Mouse (Mus musculus) heart, postnatal 0 days (tissue): ENCODE data around the gene Cracr2a. TPM values are rescaled to one million over a fixed set of nuclear protein-coding genes. Genes with fewer than 3 reads are reported as not detected.
A peak's percentile ranks its signal among the peaks of the same experiment; 100 is the strongest.

ENCODE experiments used
- ATAC-seq: fragments of 200-750 bp; cut with Nextera tagmentation; 2 replicates; pipeline ENCODE4 v1.8.0; 2017; ENCODE audit warnings: low read depth, moderate number of reproducible peaks, moderate library complexity; ENCODE audit not compliant: insufficient read depth
- DNase-seq: peaks from one replicate; pipeline ENCODE4 v3.0.0-alpha.2; 2016; ENCODE audit warnings: low spot score
- H3K27ac ChIP-seq: fragments of 300-500 bp; sonication (generic); 2 replicates; pipeline ENCODE4 v1.5.1; 2014; ENCODE audit warnings: low read depth, mild to moderate bottlenecking
- H3K27me3 ChIP-seq: fragments of 300-500 bp; sonication (generic); 2 replicates; pipeline ENCODE4 v1.6.1; 2014; ENCODE audit warnings: low read length, mixed read lengths; ENCODE audit not compliant: control insufficient read depth, insufficient read depth
- H3K36me3 ChIP-seq: fragments of 300-500 bp; sonication (generic); replicated peaks from 2 replicates; pipeline ENCODE4 v1.6.1; 2014; ENCODE audit warnings: low read length, mixed read lengths; ENCODE audit not compliant: control insufficient read depth, insufficient read depth
- H3K4me1 ChIP-seq: fragments of 300-500 bp; sonication (generic); 2 replicates; pipeline ENCODE4 v1.6.1; 2014; ENCODE audit warnings: antibody characterized with exemption; ENCODE audit not compliant: control insufficient read depth, insufficient read depth
- H3K4me2 ChIP-seq: fragments of 300-500 bp; sonication (generic); 2 replicates; pipeline ENCODE4 v1.6.1; 2014; ENCODE audit warnings: low read depth, mild to moderate bottlenecking, low read length, moderate library complexity
- H3K4me3 ChIP-seq: fragments of 300-500 bp; sonication (generic); 2 replicates; pipeline ENCODE4 v1.5.1; 2014; ENCODE audit warnings: low read depth, low read length
- H3K9ac ChIP-seq: fragments of 300-500 bp; sonication (generic); replicated peaks from 2 replicates; pipeline ENCODE4 v1.6.1; 2014; ENCODE audit warnings: low read depth, low read length, mixed read lengths
- H3K9me3 ChIP-seq: fragments of 300-500 bp; sonication (generic); replicated peaks from 2 replicates; pipeline ENCODE4 v1.6.1; 2016; ENCODE audit warnings: low read length; ENCODE audit not compliant: control insufficient read depth
- CTCF ChIP-seq: IDR thresholded peaks from 2 replicates; pipeline ENCODE4 v1.5.1; 2016; ENCODE audit warnings: antibody characterized with exemption, control low read depth, low read depth
- EP300 ChIP-seq: IDR thresholded peaks from 2 replicates; pipeline ENCODE4 v1.6.1; 2016; ENCODE audit warnings: antibody characterized with exemption, low read depth
- WGBS: fragments of 180-500 bp; shearing (Covaris S2); extraction: QIAGEN DNeasy Blood & Tissue Kit; methylation state at CpG from one replicate; pipeline ENCODE4 v1.1.7; 2014; 5-methylcytosine and 5-hydroxymethylcytosine counted together
- polyA plus RNA-seq: library from polyadenylated mRNA; unstranded; fragments of >200 nt; fragmentation: Nextera tagmentation; extraction: Ambion mirVana; gene quantifications from 2 replicates; pipeline ENCODE4 v1.2.1, GENCODE M21; 2015
- total RNA-seq: library from RNA; depleted of rRNA; stranded (reverse); fragments of >200 nt; gene quantifications from 2 replicates; pipeline ENCODE4 v1.2.3, GENCODE M21; 2014; ENCODE audit warnings: low replicate concordance

The Cracr2a gene
- total and polyA plus RNA-seq, 2 experiments from 2014 or later: 0.86 to 1.7 TPM

DNA sequence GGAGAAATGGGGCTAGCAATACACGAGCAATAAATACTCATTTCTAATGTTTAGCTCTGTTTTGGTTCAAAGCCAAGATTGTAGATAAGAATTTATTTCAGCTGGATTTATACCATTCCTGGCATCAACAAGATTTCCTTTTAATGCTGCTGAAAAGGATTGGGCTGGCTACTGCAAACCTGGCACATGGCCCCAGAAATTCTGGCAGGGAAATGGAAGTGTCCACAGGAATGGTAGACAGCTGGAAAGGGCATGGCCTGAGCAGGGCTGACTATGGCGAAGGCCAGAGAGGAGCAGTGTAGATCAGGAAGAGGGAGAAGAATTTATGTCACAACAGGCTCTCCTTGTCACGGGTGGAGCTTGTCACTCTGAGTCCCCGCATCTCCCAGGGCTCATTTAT lies 14.5 kb upstream of the Cracr2a start:
- TF ChIP-seq EP300 (no peak), CTCF (no peak)
- WGBS: 38% methylated on average over 4 of the region's 4 CpGs
- ATAC-seq: no peak

DNA sequence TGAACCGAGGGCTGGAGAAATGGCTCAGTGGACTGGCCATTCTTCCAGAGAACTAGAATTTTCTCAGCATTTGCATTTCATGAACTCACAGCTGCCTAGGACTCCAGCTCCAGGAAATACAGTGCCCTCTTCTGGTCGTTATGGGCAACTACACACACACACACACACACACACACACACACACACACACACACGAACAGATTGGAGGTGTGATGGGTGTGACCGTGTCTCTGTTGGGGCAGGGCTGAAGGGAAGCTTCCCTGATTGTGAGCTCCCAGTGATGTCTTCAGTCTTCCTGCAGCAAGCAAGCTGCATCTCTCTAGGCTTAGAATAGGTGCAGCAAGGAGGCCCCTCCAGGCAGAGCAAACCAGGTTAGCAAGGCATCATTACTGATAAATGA lies 8.2 kb upstream of the Cracr2a start:
- Histone ChIP-seq H3K4me1 (no peaks in the 10 kb centered on the region), H3K4me3 (no peak overlapping the region), H3K4me2 (no peak overlapping the region), H3K27me3 (no peaks in the 10 kb centered on the region), H3K36me3 (no peaks in the 10 kb centered on the region), H3K27ac (no peak overlapping the region), H3K9ac (no peak overlapping the region), H3K9me3 (no peaks in the 10 kb centered on the region)
- no peak for ATAC-seq
- TF ChIP-seq EP300 (no peak), CTCF (no peak)
- 80% methylated on average over 4 of the region's 4 CpGs for WGBS
- no peak for DNase-seq

More for the DNA sequence above, 14.5 kb upstream of the Cracr2a start:
- Histone ChIP-seq H3K4me2 (no peak overlapping the region), H3K27me3 (no peaks in the 10 kb centered on the region), H3K36me3 (no peaks in the 10 kb centered on the region), H3K9ac (no peak overlapping the region), H3K9me3 (no peaks in the 10 kb centered on the region), H3K27ac (no peak overlapping the region), H3K4me3 (no peak overlapping the region), H3K4me1 (peaks cover 5% of the 10 kb centered on the region; the same call in 1 of the 2 replicates)
- DNase-seq: no peak

DNA sequence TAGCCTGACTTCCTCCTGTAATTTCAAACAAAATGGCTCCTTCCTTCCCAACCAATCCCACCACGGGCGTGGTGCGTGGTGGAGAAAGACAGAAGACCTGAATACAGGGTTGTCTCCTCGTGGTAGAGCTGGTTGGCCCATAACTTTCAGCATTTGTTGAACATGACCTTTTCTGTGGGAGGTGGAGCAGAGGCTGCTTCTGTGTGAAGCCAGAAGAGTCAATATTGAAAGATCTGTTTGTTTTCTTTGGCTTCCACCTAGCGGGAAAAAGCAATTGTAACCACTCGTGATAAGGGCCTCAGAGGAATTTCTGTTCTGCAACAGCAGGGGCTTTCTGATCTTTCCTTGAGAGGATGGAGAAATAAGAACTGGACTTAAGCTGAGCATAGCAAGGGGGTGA lies 5.6 kb upstream of the Cracr2a start:
- Histone ChIP-seq H3K9ac (no peak overlapping the region), H3K4me2 (no peak overlapping the region), H3K36me3 (no peaks in the 10 kb centered on the region), H3K4me3 (no peak overlapping the region), H3K27ac (no peak overlapping the region), H3K9me3 (no peaks in the 10 kb centered on the region), H3K27me3 (peaks cover 4% of the 10 kb centered on the region; the same call in 1 of the 2 replicates), H3K4me1 (no peaks in the 10 kb centered on the region)
- 45% methylated on average over 6 of the region's 6 CpGs for WGBS
- DNase-seq (no peak), ATAC-seq (no peak)
- TF ChIP-seq CTCF (no peak), EP300 (no peak)

DNA sequence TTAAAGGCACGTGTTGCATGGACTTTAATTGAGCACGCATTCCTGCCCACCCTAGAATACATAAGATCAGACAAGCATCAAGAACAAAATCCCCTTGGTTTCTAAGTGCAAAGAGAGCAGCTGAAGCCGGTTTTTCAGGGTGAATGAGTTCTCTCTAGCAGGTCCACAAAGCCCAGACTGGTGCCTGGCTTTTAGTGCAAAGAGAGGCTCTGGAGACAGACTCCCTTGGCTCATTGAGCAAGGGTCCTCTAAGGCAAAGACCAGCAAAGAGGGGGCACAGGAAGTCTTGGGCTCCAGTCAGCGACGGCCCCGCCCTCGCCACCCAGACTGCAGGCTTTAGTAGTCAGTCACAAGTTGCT lies 287 bp upstream of the Cracr2a start:
- Histone ChIP-seq H3K27ac (0 out of 2 replicates have a peak overlapping the region, but pooled peaks have one; percentile 72), H3K9ac (no peak overlapping the region; the same call in 1 of the 2 replicates), H3K4me2 (peak overlapping the region; percentile 96), H3K36me3 (no peaks in the 10 kb centered on the region), H3K27me3 (peaks cover 5% of the 10 kb centered on the region; the same call in 1 of the 2 replicates), H3K4me1 (peaks cover 17% of the 10 kb centered on the region; the same call in 1 of the 2 replicates), H3K9me3 (no peaks in the 10 kb centered on the region), H3K4me3 (peak overlapping the region; percentile 61)
- no peak for DNase-seq
- 14% methylated on average over 7 of the region's 7 CpGs for WGBS
- TF ChIP-seq EP300 (no peak), CTCF (no peak)
- ATAC-seq: no peak

DNA sequence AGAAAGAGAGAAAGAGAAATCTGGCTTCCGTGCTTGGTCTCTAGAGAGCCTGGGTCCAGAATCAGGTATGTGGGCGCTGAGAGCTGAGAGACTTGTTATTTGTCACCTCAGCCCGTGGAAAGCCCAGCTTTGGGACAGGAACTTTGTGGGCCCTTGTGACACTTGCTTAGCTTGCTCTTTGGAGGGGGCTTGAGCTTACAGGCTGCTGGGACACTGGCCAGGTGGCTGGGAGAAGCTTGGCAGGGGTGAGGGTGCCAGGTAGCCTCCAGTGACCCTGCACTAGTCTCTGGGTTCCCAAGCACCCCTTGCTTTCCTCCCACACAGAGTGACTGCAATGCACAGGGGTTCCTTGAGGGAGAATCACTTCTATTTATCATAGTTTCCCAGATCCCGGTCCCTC lies 2.4 kb downstream of the Cracr2a start:
- Histone ChIP-seq H3K4me1 (peaks cover 17% of the 10 kb centered on the region; the same call in 1 of the 2 replicates), H3K4me2 (0 out of 2 replicates have a peak overlapping the region, but pooled peaks have one; percentile 10), H3K27ac (peak overlapping the region; percentile 6; the same call in 1 of the 2 replicates), H3K9ac (no peak overlapping the region), H3K4me3 (no peak overlapping the region), H3K27me3 (peaks cover 5% of the 10 kb centered on the region; the same call in 1 of the 2 replicates), H3K9me3 (0 out of 2 replicates have a peak, but pooled peaks cover 6% of the 10 kb centered on the region), H3K36me3 (no peaks in the 10 kb centered on the region)
- 32% methylated on average over 4 of the region's 4 CpGs for WGBS
- DNase-seq (peak; percentile 17), ATAC-seq (peak; percentile 43)
- no peak for TF ChIP-seq EP300
- TF ChIP-seq CTCF: no peak
